Mouse (Mus musculus) G1E-ER4 (cell line): Measurements from ENCODE around the gene Tma7. TPM values are rescaled to one million over a fixed set of nuclear protein-coding genes. Genes with fewer than 3 reads are reported as not detected.

Experiments
- GATA1 ChIP-seq: IDR thresholded peaks from one replicate; pipeline ENCODE4 v1.8.0; 2012; ENCODE audit warnings: low read length, inconsistent platforms
- polyA plus RNA-seq: library from polyadenylated mRNA; stranded (reverse); fragments of >175 nt; gene quantifications from 2 replicates; pipeline ENCODE4 v1.2.3, GENCODE M21; 2012

Gene Tma7
- polyA plus RNA-seq = 418 and 445 TPM in 2 replicates

- TF ChIP-seq GATA1 = no peak
These were observed at the start of gene Tma7, which contains the start of gene Ccdc51 for GRCm38 (mm10) chr9:109082124-109082800. TSS of gene Tma7 (minus strand) at chr9:109082587. TSS of gene Ccdc51 (plus strand) at chr9:109082493.

DNA sequence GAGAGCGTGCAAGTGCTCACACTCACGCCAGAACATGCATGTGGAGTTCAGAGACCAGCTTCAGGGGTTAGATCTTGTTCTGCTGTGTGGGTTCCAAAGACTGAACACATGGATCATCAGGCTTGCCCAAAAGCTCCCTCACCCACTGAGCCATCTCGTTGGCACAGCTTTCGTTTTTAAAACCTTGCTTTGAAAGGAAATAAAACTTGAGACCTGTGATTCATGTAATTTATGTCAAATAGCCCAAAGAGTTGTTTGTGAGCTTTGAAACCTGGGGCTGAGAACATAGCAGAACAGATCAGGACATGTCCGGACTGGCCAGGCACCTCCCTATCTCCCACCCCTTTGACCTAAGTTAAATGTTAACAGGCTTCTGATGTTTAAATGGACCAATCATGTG is 47.7 kb upstream of the Tma7 start:
- no peak for TF ChIP-seq GATA1

- no peak for TF ChIP-seq GATA1
These were observed 45.8 kb upstream of the Tma7 start for GRCm38 (mm10) chr9:109128211-109128610.

DNA sequence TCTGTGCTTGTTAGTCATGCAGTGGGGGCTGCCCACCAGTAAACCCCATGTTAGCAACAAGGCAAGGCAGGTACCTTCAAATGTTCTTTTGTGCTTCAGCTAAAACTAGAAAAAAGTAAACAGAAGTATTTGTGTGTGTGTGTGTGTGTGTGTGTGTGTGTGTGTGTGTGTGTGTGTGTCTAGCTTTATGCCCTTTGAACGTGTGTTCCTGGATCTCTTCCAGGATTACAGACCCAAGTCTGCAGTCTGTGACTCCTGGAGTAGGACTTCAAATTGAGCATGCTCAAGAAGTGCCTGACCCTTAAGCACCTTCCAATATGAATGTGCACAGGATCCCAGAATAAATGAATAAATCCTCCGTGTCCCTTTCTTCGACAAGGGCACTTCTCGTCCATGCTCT is 44.7 kb upstream of the Tma7 start:
- TF ChIP-seq GATA1 = no peak

GRCm38 (mm10) chr9:109125481-109125880 is 43.1 kb upstream of the Tma7 start:
- no peak for TF ChIP-seq GATA1

DNA sequence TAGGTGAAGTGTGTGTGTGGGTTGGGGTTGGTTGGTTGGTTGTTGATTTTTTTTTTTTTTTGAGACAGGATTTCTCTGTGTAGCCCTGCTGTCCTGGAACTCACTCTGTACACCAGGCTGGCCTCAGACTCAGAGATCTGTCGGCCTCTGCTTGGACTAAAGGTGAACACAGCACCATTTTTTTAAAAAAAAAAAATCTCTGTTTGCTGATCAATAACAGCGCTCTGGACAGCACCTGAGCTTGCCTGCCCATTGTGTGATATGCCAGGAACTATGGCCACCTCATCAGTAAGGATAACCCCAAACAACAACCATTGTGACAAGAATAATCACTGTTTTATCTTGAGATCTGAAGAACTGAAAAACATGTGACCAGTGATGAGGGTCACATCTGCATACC is 42.7 kb upstream of the Tma7 start:
- no peak for TF ChIP-seq GATA1

DNA sequence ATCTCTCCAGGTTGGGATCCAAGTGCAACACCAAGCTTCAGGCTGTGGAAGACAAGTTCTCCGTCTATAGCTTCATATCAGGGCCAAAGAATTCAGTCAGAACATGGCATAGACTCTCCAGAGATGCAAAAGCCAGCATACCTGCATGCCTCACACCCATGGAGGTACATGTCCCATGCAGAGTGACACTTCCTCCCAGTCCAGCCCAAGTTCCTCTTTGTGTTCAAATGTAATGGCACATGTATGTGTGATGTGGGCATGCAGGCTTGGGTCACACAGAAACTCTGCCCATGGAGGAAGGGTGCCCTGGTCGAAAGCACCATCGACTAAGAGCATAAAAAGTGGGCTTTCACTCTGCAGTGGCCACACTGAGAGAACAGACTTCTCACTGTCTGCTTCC is 41.8 kb upstream of the Tma7 start:
- TF ChIP-seq GATA1 = no peak

DNA sequence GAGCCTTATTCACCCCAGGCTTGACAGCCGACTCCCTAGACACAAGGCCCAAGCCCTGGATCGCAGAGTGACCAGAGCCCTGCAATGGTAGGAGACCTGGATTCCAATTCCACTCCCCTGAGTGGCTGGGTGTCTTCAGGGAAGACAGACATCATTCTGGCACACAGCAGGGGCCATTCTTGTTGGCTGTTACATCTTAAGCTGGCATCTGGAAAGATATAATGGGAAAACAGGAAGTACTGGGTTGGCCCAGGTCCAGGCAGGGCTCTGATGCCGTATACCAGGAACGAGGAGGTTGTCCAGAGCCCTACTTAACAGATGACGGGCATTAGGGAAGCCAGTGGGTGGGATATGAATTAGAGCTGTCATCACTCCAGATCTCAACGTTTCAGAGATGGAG is 40.9 kb upstream of the Tma7 start:
- no peak for TF ChIP-seq GATA1

DNA sequence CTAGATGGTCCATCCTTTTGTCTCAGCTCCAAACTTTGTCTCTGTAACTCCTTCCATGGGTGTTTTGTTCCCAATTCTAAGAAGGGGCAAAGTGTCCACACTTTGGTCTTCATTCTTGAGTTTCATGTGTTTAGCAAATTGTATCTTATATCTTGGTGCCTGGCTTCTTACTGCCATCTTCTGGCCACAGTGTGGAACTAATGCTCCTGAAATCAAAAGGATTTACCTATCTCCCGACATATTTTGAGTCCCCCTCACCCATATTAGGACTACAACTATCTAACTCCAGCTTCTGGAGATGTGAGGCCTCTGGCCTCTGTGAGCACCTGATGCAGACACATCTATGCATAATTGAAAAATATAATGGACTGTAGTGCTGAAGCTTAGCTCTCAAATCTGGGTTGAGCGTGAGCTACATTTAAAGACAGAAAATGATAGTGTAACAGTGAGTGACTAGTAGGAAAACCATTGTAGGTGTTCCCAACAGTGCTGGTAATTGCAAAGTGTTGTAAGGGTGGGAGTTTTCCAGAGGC is 40.2 kb upstream of the Tma7 start:
- TF ChIP-seq GATA1 = no peak

- no peak for TF ChIP-seq GATA1
These were observed 38.6 kb upstream of the Tma7 start for GRCm38 (mm10) chr9:109120956-109121355.

- no peak for TF ChIP-seq GATA1
These were observed 37.2 kb upstream of the Tma7 start for GRCm38 (mm10) chr9:109119571-109119970.

DNA sequence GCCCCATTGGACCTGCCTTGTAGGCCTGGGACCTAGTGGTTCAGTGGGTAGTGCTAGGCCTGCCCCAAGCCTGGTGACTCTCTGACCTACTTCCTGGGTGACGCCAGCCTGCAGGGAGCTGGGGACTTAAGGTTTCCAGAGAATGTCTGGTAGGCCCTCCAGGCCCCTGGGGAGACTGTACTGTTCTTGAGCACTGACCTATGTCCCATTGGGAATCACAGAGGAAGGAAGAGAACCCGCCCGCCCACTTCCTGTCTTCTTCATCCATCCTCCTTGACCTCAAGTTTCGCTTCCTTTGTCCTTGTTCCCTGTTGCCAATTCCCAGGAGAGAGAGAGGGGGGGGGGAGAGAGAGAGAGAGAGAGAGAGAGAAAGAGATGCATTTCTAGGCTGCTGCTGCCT is 35.7 kb upstream of the Tma7 start:
- TF ChIP-seq GATA1 = no peak

GRCm38 (mm10) chr9:109116205-109116604 is 33.8 kb upstream of the Tma7 start:
- TF ChIP-seq GATA1 = no peak

DNA sequence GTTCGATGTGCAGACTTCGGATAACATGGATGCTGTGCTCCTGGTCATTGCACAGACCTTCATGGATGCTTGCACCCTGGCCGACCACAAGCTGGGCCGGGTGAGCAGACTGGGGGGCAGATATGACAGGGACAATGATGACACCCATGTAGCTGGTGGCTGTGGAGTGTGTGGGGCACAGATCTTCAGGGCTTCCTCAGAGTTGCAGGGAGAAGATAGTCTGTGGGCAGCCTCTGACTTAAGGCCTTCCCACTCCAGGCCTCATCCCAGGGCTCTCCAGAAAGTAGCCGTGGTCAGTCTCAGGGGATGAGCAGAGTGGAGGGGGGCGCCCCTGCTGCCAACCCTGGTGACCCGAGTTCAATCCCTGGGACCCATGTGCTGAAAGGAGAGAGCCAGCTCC is 32.5 kb upstream of the Tma7 start:
- TF ChIP-seq GATA1 = no peak

DNA sequence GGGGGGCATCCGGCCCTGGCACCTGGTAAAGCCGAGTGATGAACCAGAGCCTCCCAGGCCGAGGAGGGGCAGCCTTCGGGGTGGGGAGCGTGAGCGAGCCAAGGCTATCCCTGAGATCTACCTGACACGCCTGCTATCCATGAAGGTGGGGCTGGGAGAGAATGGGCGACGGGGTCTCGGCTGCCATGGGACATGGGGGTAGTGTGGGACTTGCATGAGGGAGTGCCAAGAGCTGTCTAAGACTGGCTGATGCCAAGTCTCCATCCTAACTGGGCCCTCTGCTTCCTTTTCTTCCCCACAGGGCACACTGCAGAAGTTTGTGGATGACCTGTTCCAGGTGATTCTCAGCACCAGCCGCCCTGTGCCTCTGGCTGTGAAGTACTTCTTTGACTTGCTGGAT is 31.9 kb upstream of the Tma7 start:
- no peak for TF ChIP-seq GATA1

- no peak for TF ChIP-seq GATA1
These were observed 30.9 kb upstream of the Tma7 start for GRCm38 (mm10) chr9:109113331-109113730.

DNA sequence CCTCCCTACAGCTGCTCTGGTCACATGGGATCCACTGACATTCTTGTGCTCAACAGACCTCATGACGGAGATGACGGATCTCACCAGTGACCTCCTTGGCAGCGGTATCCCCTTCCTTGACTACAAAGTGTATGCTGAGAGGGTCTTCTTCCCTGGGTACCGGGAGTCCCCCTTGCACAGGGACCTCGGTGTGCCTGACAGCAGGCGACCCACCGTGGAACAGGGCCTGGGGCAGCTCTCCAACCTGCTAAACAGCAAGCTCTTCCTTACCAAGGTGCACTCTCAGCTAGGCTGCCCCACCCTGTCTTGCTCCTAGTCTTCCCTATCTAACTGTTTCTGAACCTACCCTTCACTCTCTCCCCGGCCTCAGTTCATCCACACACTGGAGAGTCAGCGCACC is 29.2 kb upstream of the Tma7 start:
- no peak for TF ChIP-seq GATA1

- TF ChIP-seq GATA1 = no peak
These were observed 28.7 kb upstream of the Tma7 start for GRCm38 (mm10) chr9:109111101-109111500.

GRCm38 (mm10) chr9:109110240-109110639 is 27.9 kb upstream of the Tma7 start:
- no peak for TF ChIP-seq GATA1
